Mouse (Mus musculus) intestine, embryonic 15.5 days (tissue): ENCODE results near the gene C8g. TPM values are rescaled to one million over a fixed set of nuclear protein-coding genes. Genes with fewer than 3 reads are reported as not detected.

Source experiments
- ATAC-seq: fragments of 200-750 bp; cut with Nextera tagmentation; 2 replicates; pipeline ENCODE4 v1.8.0; 2017; ENCODE audit warnings: moderate TSS enrichment, moderate library complexity
- H3K27ac ChIP-seq: fragments of 300-500 bp; sonication (generic); 2 replicates; pipeline ENCODE4 v1.5.1; 2015; ENCODE audit warnings: mild to moderate bottlenecking, inconsistent platforms
- H3K27me3 ChIP-seq: fragments of 300-500 bp; sonication (generic); replicated peaks from 2 replicates; pipeline ENCODE4 v1.6.1; 2015; ENCODE audit warnings: inconsistent platforms
- H3K36me3 ChIP-seq: fragments of 300-500 bp; sonication (generic); 2 replicates; pipeline ENCODE4 v1.6.1; 2015; ENCODE audit warnings: inconsistent platforms
- H3K4me1 ChIP-seq: fragments of 300-500 bp; sonication (generic); replicated peaks from 2 replicates; pipeline ENCODE4 v1.6.1; 2015; ENCODE audit warnings: inconsistent platforms
- H3K4me2 ChIP-seq: fragments of 300-500 bp; sonication (generic); replicated peaks from 2 replicates; pipeline ENCODE4 v1.6.1; 2015; ENCODE audit warnings: mild to moderate bottlenecking, inconsistent platforms
- H3K4me3 ChIP-seq: fragments of 300-500 bp; sonication (generic); replicated peaks from 2 replicates; pipeline ENCODE4 v1.5.1; 2015; ENCODE audit warnings: inconsistent platforms
- H3K9ac ChIP-seq: fragments of 300-500 bp; sonication (generic); 2 replicates; pipeline ENCODE4 v1.6.1; 2015; ENCODE audit warnings: inconsistent platforms
- H3K9me3 ChIP-seq: fragments of 300-500 bp; sonication (generic); 2 replicates; pipeline ENCODE4 v1.6.1; 2016; ENCODE audit warnings: inconsistent platforms
- WGBS: fragments of 180-500 bp; shearing (Covaris S2); methylation state at CpG from one replicate; pipeline ENCODE4 v1.1.7; 2015; 5-methylcytosine and 5-hydroxymethylcytosine counted together
- polyA plus RNA-seq: library from polyadenylated mRNA; unstranded; fragments of >200 nt; fragmentation: Nextera tagmentation; extraction: Ambion mirVana; gene quantifications from 2 replicates; pipeline ENCODE4 v1.2.1, GENCODE M21; 2015

C8g gene
- polyA plus RNA-seq, 1 experiment from 2014 or later = 5.4 TPM

DNA sequence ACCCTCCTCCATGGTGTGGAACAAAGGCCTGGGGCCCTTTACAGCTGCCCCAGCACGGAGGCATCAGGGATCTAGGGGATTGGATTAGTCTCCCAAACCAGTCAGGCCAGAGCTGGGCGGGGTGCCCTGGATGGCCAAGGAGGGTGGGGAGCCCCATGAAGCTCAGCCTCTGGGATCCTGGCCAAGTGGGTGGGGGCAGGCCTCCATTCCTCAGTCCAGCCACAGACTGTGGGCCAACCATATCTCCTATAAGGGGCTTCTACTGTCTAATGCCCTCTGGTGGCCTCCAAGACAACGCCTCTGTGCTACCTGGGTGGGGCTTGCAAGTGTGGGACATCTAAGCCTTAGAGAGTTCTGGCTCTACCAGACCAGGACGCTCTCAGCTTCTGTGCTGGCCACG lies 42.6 kb downstream of the C8g start:
- Histone ChIP-seq H3K27ac (0 out of 2 replicates have a peak overlapping the region, but pooled peaks have one; percentile 10), H3K4me3 (no peak overlapping the region), H3K9ac (no peak overlapping the region), H3K36me3 (no peaks in the 10 kb centered on the region), H3K9me3 (no peaks in the 10 kb centered on the region), H3K4me2 (0 out of 2 replicates have a peak overlapping the region, but pooled peaks have one; percentile 77), H3K4me1 (peaks cover 34% of the 10 kb centered on the region), H3K27me3 (no peaks in the 10 kb centered on the region)
- WGBS = 69% methylated on average over 5 of the region's 5 CpGs
- peak; percentile 9; the same call in 1 of the 2 replicates for ATAC-seq

DNA sequence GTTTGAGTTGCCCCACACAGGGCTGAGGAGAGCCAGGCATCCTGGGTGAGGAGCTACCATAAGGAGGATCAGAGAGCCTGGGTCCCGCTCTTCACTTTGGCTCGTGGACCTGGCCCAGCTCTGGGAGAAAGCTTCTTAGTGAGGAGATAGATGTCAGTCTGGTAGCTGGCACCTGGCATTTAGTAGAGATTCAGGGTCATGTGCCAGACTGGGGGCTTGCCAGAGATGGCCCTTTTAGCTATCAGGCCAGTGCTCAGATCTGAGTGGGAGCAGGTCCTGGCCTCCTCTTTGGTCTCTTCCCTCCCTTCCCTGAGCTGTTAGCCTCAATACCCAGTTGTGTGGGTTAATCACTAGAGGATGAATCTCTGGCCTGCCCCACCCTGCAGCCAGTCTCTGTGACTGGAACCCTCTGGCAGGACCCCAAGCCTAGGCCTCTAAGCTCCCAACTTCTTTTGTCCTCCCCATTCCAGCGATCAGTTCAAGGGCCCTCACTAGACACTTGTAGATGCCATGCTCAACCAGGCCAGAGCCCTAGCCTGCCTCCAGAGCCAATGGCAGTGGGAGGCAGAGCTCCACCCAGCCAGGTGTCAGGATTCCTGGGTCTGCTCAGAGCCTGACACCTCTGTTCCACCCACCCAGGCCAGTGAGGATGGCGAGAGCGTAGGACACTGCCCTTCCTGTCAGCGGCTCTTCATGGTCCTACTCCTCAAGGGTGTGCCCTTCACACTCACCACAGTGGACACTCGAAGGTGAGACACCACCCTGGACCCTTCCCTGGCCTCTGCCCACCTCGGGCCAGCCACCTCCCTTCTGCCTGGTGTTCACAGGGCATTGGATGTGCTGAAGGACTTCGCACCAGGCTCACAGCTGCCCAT lies 44.3 kb downstream of the C8g start:
- Histone ChIP-seq H3K27ac (no peak overlapping the region), H3K9ac (no peak overlapping the region), H3K4me2 (0 out of 2 replicates have a peak overlapping the region, but pooled peaks have one; percentile 3), H3K9me3 (no peaks in the 10 kb centered on the region), H3K27me3 (no peaks in the 10 kb centered on the region), H3K4me3 (no peak overlapping the region), H3K36me3 (no peaks in the 10 kb centered on the region), H3K4me1 (peaks cover 34% of the 10 kb centered on the region)
- 80% methylated on average over 9 of the region's 9 CpGs for WGBS
- ATAC-seq = no peak

DNA sequence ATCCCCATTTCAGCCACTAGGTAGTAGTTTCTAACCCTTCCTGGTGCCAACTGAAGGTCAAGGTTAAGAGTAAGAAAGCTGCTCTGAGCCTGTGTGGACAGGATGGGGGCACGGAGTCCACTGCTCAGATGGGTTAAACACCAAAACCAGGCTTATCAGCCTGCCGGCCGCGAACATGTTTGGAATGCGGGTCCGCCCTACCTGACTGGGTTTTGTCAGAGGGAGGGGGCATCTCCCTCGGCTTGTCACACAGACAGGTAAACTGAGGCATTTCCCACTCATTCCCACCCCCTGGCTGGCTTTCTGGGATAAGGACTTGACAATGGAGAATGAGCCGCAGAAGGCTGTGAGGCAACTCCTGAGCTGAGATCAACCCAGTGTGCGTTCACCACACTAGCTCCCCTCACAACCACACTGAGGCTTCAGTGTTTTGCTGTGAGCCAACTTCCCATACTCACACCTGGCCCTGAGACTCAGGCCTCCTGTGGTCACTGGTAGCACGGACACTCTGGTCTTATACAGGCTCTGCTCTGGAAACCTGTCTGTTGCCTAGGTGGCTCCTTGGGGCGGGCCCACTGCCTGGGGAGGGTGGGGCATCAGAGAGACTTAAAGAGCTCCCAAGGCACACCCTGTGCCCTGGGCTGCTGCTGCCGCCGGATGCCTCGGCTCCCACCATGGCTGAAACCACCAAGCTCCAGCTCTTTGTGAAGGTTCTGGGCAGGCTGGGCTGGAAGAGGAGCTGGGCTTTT lies 45.1 kb downstream of the C8g start, which contains the start of gene Clic3:
Gene Clic3, plus strand, starts transcription at position 634 of the 749 bp plus-strand sequence.
- Histone ChIP-seq H3K9me3 (no peaks in the 10 kb centered on the region), H3K4me2 (0 out of 2 replicates have a peak within 1 kb of the TSS, but pooled peaks have one; percentile 3), H3K4me3 (no peak within 1 kb of the TSS), H3K36me3 (no peaks in the 10 kb centered on the region), H3K27ac (no peak within 1 kb of the TSS), H3K4me1 (peaks cover 32% of the 10 kb centered on the region), H3K9ac (no peak within 1 kb of the TSS), H3K27me3 (no peaks in the 10 kb centered on the region)
- WGBS = 42% methylated on average over 14 of the region's 14 CpGs
- peak; percentile 38; the same call in 1 of the 2 replicates for ATAC-seq

DNA sequence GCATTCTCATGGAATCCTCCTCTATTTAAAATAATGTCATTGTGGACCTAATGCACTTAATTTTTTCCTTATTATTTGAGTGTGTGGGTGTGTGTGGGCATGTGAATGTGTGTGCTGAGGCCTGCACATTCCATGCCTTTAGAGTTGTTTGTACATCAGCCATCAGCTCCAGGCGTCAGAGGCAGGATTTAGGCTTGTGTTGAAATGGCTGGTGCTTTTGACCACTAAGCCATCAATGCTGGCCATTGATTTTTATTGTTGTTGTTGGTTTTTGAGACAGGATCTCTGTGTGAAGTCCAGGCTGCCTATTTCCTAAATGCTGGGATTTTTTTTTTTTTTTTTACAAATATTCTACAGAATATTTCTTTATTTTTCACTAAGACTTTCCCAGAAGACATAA lies 48.6 kb downstream of the C8g start:
- H3K4me3 ChIP-seq = no peak overlapping the region
- 31% methylated on average over 1 of the region's 1 CpGs for WGBS
- H3K4me2 ChIP-seq = no peak overlapping the region
- no peak overlapping the region for H3K9ac ChIP-seq
- ATAC-seq = no peak
- H3K27me3 ChIP-seq = no peaks in the 10 kb centered on the region
- no peaks in the 10 kb centered on the region for H3K36me3 ChIP-seq
- no peaks in the 10 kb centered on the region for H3K9me3 ChIP-seq
- H3K4me1 ChIP-seq = peaks cover 7% of the 10 kb centered on the region; the same call in 1 of the 2 replicates
- H3K27ac ChIP-seq = no peak overlapping the region

DNA sequence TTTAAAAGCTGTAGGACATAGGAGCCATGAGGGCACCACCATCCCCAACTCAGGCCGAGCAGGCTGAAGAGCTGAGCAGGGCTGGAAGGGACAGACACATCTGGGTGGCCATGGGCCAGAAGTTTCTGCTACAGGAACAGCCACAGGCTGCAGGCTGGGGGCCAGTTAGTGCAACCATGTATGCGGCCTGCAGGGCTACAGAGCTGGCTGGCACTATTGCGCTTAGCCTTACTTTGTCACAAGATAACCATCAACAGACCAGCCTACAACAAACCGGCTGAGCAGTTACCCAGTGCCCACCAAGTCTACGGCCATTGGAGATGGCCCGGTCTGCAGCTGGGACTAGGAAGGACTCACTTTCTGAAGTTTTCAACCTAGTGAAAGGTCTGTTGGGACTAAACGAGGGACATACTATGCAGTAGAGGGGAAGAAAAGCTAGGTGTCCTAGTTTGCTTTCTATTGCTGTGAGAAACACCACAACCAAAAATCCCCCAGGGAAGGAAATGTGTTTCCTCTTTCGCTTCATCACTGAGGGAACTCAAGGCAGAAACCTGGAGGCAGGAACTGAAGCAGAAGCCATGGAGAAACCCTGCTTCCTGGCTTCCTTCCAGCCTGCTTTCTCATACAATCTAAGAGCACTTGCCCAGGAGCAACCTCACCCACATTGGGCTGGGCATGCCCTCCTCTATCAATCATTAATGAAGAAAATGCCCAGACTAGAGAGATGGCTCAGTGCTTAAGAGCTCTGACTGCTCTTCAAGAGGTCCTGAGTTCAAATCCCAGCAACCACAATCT lies 50.5 kb downstream of the C8g start:
- Histone ChIP-seq H3K9me3 (no peaks in the 10 kb centered on the region), H3K27ac (no peak overlapping the region), H3K4me3 (no peak overlapping the region), H3K36me3 (no peaks in the 10 kb centered on the region), H3K4me1 (peaks cover 3% of the 10 kb centered on the region; the same call in 1 of the 2 replicates), H3K9ac (no peak overlapping the region), H3K4me2 (no peak overlapping the region), H3K27me3 (no peaks in the 10 kb centered on the region)
- no peak for ATAC-seq
- 77% methylated on average over 8 of the region's 8 CpGs for WGBS

Other genes with a start within 250 kb of the C8g start
- gene Tmem203, start 246.3 kb downstream of the C8g start, polyA plus RNA-seq = 22.8 and 23.2 TPM in 2 replicates
- gene Tprn, start 239.1 kb downstream of the C8g start, polyA plus RNA-seq = 20.7 and 23.6 TPM in 2 replicates
- gene Ssna1, start 229.3 kb downstream of the C8g start, polyA plus RNA-seq = 200 and 212 TPM in 2 replicates
- gene Anapc2, start 229.2 kb downstream of the C8g start, polyA plus RNA-seq = 95.8 and 103 TPM in 2 replicates
- not detected in 2 replicates for gene Tmem210, start 213.6 kb downstream of the C8g start, polyA plus RNA-seq
- 0.43 and 1.8 TPM in 2 replicates for gene Lrrc26, start 211.8 kb downstream of the C8g start, polyA plus RNA-seq
- gene Grin1, start 182.5 kb downstream of the C8g start, polyA plus RNA-seq = 1.4 TPM in 2 replicates
- gene Man1b1, start 169.4 kb downstream of the C8g start, polyA plus RNA-seq = 40.2 and 40.8 TPM in 2 replicates
- gene Dpp7, start 145.4 kb downstream of the C8g start, polyA plus RNA-seq = 46.0 and 48.6 TPM in 2 replicates
- gene Uap1l1, start 136.0 kb downstream of the C8g start, polyA plus RNA-seq = 105 and 122 TPM in 2 replicates
- 46.8 and 48.8 TPM in 2 replicates for gene Sapcd2, start 129.4 kb downstream of the C8g start, polyA plus RNA-seq
- gene Entpd2, start 105.8 kb downstream of the C8g start, polyA plus RNA-seq = 12.1 and 15.6 TPM in 2 replicates
- 40.9 and 48.2 TPM in 2 replicates for gene Npdc1, start 102.4 kb downstream of the C8g start, polyA plus RNA-seq
- gene Fut7, start 78.5 kb downstream of the C8g start, polyA plus RNA-seq = 0.18 TPM in 1 of 2 replicates, not detected in the other
- 2.8 and 3.7 TPM in 2 replicates for gene Abca2, start 73.0 kb downstream of the C8g start, polyA plus RNA-seq
- gene Clic3, start 44.9 kb downstream of the C8g start, polyA plus RNA-seq = 2.2 and 3.0 TPM in 2 replicates
- gene Paxx, start 40.6 kb downstream of the C8g start, polyA plus RNA-seq = 28.0 and 33.2 TPM in 2 replicates
- 4.6 and 5.8 TPM in 2 replicates for gene Ptgds, start 31.7 kb downstream of the C8g start, polyA plus RNA-seq
- gene Lcn12, start 7.8 kb downstream of the C8g start, polyA plus RNA-seq = not detected in 2 replicates
- gene Fbxw5, start 969 bp downstream of the C8g start, polyA plus RNA-seq = 57.5 and 65.2 TPM in 2 replicates
- 26.7 and 32.4 TPM in 2 replicates for gene Traf2, start 45.2 kb upstream of the C8g start, polyA plus RNA-seq
- 339 and 367 TPM in 2 replicates for gene Edf1, start 56.1 kb upstream of the C8g start, polyA plus RNA-seq
- gene Mamdc4, start 73.1 kb upstream of the C8g start, polyA plus RNA-seq = 297 and 389 TPM in 2 replicates
- 163 and 190 TPM in 2 replicates for gene Phpt1, start 73.5 kb upstream of the C8g start, polyA plus RNA-seq
- 1.7 and 2.9 TPM in 2 replicates for gene Ajm1, start 80.0 kb upstream of the C8g start, polyA plus RNA-seq
- 65.5 and 69.7 TPM in 2 replicates for gene Rabl6, start 106.8 kb upstream of the C8g start, polyA plus RNA-seq
- gene Ccdc183, start 116.0 kb upstream of the C8g start, polyA plus RNA-seq = 0.13 and 0.16 TPM in 2 replicates
- 22.2 and 23.8 TPM in 2 replicates for gene Tmem141, start 120.3 kb upstream of the C8g start, polyA plus RNA-seq
- 3.5 and 4.7 TPM in 2 replicates for gene Fcna, start 126.3 kb upstream of the C8g start, polyA plus RNA-seq
- gene Lcn8, start 151.4 kb upstream of the C8g start, polyA plus RNA-seq = not detected in 2 replicates
- not detected in 2 replicates for gene Lcn5, start 156.2 kb upstream of the C8g start, polyA plus RNA-seq
- not detected in 2 replicates for gene Lcn6, start 175.1 kb upstream of the C8g start, polyA plus RNA-seq
- gene Lcn10, start 181.0 kb upstream of the C8g start, polyA plus RNA-seq = not detected in 2 replicates
- gene Obp2a, start 198.3 kb upstream of the C8g start, polyA plus RNA-seq = not detected in 2 replicates
- gene Bmyc, start 205.0 kb upstream of the C8g start, polyA plus RNA-seq = 87.2 and 98.7 TPM in 2 replicates
- not detected in 2 replicates for gene Obp2b, start 235.3 kb upstream of the C8g start, polyA plus RNA-seq